Mouse (Mus musculus) kidney, postnatal 10 days (tissue): ENCODE measurements around the gene Mipep.

Experiments
- DNase-seq: peaks from one replicate; pipeline ENCODE4 v3.0.0; 2021; ENCODE audit warnings: mixed read lengths

Gene Mipep

GRCm38 (mm10) chr14:60757722-60758121 lies 26.7 kb upstream of the Mipep start:
- no peak for DNase-seq

GRCm38 (mm10) chr14:60759097-60759496 lies 25.3 kb upstream of the Mipep start:
- no peak for DNase-seq

GRCm38 (mm10) chr14:60761801-60762200 lies 22.6 kb upstream of the Mipep start:
- DNase-seq, result no peak

- no peak for DNase-seq
These were observed 21.6 kb upstream of the Mipep start for GRCm38 (mm10) chr14:60762754-60763153.

- no peak for DNase-seq
These were observed 20.6 kb upstream of the Mipep start for GRCm38 (mm10) chr14:60763746-60764145.

GRCm38 (mm10) chr14:60764526-60764925 lies 19.8 kb upstream of the Mipep start:
- DNase-seq, result no peak

GRCm38 (mm10) chr14:60765025-60765424 lies 19.3 kb upstream of the Mipep start:
- no peak for DNase-seq

- DNase-seq, result no peak
These were observed 16.5 kb upstream of the Mipep start, which contains the start of gene C1qtnf9 for GRCm38 (mm10) chr14:60767884-60768283. C1qtnf9 (plus strand) TSS chr14:60768134.

- DNase-seq, result no peak
These were observed 15.0 kb upstream of the Mipep start for GRCm38 (mm10) chr14:60769340-60769739.

GRCm38 (mm10) chr14:60770594-60770993 lies 13.8 kb upstream of the Mipep start:
- no peak for DNase-seq

- DNase-seq, result peak; percentile 84
These were observed 13.3 kb upstream of the Mipep start for GRCm38 (mm10) chr14:60771057-60771456.

GRCm38 (mm10) chr14:60773476-60773875 lies 10.9 kb upstream of the Mipep start:
- DNase-seq, result no peak

- DNase-seq, result no peak
These were observed 7.9 kb upstream of the Mipep start for GRCm38 (mm10) chr14:60776521-60776920.

- DNase-seq, result no peak
These were observed 6.9 kb upstream of the Mipep start for GRCm38 (mm10) chr14:60777485-60777919.

- DNase-seq, result no peak
These were observed 5.2 kb upstream of the Mipep start for GRCm38 (mm10) chr14:60779198-60779597.

GRCm38 (mm10) chr14:60782121-60782656 lies 2.2 kb upstream of the Mipep start:
- DNase-seq, result no peak

- DNase-seq, result no peak
These were observed 1.2 kb upstream of the Mipep start for GRCm38 (mm10) chr14:60783196-60783595.

GRCm38 (mm10) chr14:60790103-60790502 lies 5.7 kb downstream of the Mipep start:
- peak; percentile 72 for DNase-seq

- no peak for DNase-seq
These were observed 12.4 kb downstream of the Mipep start for GRCm38 (mm10) chr14:60796600-60797322.

GRCm38 (mm10) chr14:60797596-60797995 lies 13.2 kb downstream of the Mipep start:
- DNase-seq, result no peak

- DNase-seq, result no peak
These were observed 14.3 kb downstream of the Mipep start for GRCm38 (mm10) chr14:60798721-60799120.

GRCm38 (mm10) chr14:60799762-60800728 lies 15.7 kb downstream of the Mipep start:
- no peak for DNase-seq

GRCm38 (mm10) chr14:60802026-60802425 lies 17.7 kb downstream of the Mipep start:
- DNase-seq, result no peak
